Mouse (Mus musculus) cerebellum, adult (tissue): Measurements from ENCODE around the gene 1700019D03Rik.
"Not testable (repeated sequence)": the region's sequence is repeated elsewhere in the genome, so short reads cannot be mapped to it uniquely, and the experiment has no call there.

ENCODE experiments used
- ATAC-seq: cut with Nextera tagmentation; 2 replicates; pipeline ENCODE4 v1.9.2; 2017; ENCODE audit warnings: mild to moderate bottlenecking, moderate library complexity, mixed read lengths; ENCODE audit not compliant: insufficient number of reproducible peaks, low FRiP score, low TSS enrichment

Gene 1700019D03Rik

DNA sequence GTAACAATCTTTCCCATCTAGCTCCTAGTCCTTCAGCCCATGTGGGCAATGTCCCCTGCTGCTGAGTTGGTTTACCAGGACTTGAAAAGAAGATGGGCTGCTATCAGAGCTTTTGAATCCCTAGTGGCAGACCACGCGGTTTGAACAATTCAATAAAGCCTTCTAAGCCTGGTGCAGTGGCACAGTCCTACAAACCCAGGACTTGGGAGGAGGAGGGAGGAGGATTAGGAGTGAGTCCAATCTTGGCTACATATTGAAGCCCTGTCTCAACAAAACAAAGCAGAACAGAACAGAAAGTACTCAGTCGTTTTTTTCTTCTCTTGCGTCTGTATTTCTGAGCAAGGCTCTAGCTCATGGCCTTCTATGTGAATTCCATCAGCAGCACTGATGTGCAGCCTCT lies 63.2 kb downstream of the 1700019D03Rik start:
- no peak for ATAC-seq

- ATAC-seq, result no peak
Observed at GRCm38 (mm10) chr1:52955102-52955501, 64.9 kb downstream of the 1700019D03Rik start.

DNA sequence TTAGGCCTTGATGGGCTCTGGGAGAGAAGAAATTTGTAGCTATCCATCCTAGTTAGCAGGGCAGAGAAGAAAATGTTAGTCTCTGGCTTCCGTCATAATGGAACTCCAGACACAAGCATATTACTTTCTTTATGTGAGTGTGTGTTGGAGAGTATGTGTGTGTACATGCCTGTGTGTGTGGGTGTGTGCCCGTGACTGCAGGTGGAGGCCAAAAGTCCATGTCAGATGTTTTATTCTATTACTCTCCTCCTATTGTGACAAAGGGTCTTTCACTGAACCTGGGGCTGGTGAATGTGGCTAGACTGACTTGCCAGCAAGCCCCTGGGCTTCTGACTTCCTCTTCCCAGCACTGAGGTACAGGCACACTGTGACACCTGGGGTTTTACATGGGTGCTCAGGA lies 65.5 kb downstream of the 1700019D03Rik start:
- no peak for ATAC-seq

- ATAC-seq, result no peak
Observed at GRCm38 (mm10) chr1:52953548-52953947, 66.4 kb downstream of the 1700019D03Rik start.

DNA sequence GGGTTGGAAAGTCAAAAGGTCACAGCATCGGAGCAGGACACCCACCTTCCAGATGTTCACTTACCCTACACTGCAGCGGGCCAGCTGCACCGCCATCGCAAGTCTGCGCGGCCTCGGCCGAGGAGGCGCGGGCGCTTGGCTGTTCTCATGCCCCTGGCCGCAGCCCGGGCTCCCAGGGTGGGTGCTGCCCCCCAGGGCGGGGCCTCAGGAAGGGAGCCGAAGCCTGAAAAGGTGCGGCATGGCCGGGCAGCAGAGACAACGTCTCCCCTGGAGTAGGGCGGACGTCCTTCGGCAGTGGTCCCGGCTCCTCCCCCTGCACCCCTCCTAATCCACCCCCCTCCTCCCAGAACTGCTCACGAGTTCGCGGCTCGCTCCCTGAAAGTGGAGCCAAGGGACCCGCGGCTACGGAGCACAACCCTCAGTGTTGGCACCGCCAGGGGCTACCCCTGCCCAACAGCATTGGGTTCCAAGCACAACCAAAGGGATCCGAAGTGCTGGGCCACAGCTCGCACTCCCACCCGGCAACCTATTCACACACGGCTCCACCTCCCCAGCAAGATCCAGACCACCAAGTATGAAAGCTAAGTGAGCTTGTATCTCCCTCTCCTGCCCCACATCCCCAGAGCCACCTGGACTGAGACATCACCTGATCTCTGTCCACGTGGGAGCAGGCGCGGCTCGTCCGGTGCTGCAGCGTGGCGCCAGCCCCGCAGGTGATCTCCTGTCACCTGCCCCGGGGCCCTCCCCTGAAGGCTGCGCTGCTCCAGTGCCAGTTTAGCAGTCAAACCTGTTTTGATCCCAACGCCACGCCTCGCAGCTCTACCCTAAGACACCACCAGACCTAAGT lies 67.2 kb downstream of the 1700019D03Rik start:
- ATAC-seq, result peak; percentile 77

GRCm38 (mm10) chr1:52952143-52952542 lies 67.8 kb downstream of the 1700019D03Rik start:
- peak; percentile 22 for ATAC-seq

- 0 out of 2 replicates have a peak, but pooled peaks have one; percentile 33 for ATAC-seq
Observed at GRCm38 (mm10) chr1:52951146-52951868, 68.7 kb downstream of the 1700019D03Rik start.

- peak; percentile 69 for ATAC-seq
Observed at GRCm38 (mm10) chr1:52947895-52948294, 72.1 kb downstream of the 1700019D03Rik start.

DNA sequence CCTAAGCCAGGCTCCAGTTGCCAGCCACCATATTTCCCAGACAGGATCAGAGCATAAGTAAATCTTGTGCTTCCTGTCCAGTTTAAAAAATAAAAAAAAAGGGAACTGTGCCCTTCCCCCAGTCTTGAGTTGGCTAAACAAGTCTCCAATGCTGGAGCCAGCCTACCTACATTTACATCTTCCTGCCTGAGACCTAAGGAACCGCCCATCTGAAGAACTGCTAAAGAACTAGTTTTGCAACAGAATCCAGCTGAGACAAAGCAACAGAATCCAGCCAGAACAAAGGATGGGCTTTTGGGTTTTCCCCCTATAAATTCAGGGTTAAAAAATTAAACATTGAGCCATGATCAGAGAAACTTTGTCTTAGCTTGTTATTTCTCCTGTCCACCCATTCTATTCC lies 81.0 kb downstream of the 1700019D03Rik start:
- no peak for ATAC-seq

DNA sequence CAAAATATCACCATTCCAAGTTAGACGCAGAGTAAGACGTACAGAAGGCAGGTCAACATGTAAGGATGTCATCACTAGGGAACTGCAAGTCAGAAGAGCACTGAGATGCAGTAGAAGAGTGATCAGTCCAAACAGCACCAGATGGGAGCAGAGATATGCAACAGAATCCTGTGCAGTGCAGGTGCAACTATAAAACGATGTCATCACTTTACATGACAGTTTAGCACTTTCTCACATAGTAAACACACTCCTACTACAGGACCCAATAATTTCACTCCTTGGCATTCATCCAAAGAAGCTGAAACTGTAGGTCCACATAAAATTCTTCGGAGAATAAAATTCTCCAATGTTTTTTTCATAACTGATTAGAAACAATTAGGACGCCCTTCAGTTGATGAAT lies 85.5 kb downstream of the 1700019D03Rik start:
- peak; percentile 26; the same call in 1 of the 2 replicates for ATAC-seq

GRCm38 (mm10) chr1:52924482-52924881 lies 95.5 kb downstream of the 1700019D03Rik start:
- ATAC-seq, result not testable (repeated sequence)

DNA sequence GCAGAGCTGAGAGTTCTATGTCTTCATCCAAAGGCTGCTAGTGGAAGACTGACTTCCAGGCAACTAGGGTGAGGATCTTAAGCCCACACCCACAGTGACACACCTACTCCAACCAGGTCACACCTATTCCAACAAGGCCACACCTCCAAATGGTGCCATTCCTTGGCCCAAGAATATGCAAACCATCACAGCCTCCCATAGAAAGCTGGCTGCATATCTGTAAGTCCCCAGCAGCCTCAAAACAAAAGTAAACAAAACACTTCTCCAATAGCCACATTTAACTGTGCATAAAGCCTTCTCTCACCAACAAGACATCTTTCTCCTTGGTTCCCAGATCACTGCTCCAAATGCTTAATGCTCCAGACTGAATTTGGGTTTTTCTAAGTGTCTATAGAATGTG lies 101.1 kb downstream of the 1700019D03Rik start:
- not testable (repeated sequence) for ATAC-seq

DNA sequence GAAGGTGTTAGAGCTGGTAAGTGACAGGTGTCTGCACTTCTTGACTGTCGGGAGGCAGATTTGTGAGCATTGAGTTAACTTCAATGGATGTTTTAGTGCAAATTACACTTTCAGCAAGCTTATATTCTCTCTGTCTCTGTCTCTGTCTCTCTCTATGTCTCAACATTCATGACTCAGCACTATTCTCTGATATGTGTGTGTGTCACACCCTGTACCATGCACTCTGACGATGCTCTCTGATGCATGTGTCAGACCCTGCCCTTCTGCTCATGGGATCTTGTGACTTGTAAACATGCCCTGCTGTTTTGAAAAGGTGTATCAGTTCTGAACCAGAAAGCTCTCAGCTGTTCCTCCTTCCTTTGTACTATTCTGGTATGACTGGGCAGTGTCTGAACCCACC lies 103.3 kb downstream of the 1700019D03Rik start:
- ATAC-seq, result no peak

- ATAC-seq, result no peak
Observed at GRCm38 (mm10) chr1:52909783-52910182, 110.2 kb downstream of the 1700019D03Rik start.

- peak; percentile 58; the same call in 1 of the 2 replicates for ATAC-seq
Observed at GRCm38 (mm10) chr1:52884208-52884607, 135.8 kb downstream of the 1700019D03Rik start.
